Mouse (Mus musculus) kidney, embryonic 16.5 days (tissue): ENCODE results near the gene Pih1d1. TPM values are rescaled to one million over a fixed set of nuclear protein-coding genes. Genes with fewer than 3 reads are reported as not detected.
A peak's percentile ranks its signal among the peaks of the same experiment; 100 is the strongest.
"Not testable (repeated sequence)": the region's sequence is repeated elsewhere in the genome, so short reads cannot be mapped to it uniquely, and the experiment has no call there.

Source experiments
- ATAC-seq: fragments of 200-750 bp; cut with Nextera tagmentation; 2 replicates; pipeline ENCODE4 v1.8.0; 2017; ENCODE audit warnings: moderate TSS enrichment; ENCODE audit not compliant: low FRiP score, low TSS enrichment
- H3K27ac ChIP-seq: fragments of 300-500 bp; sonication (generic); 2 replicates; pipeline ENCODE4 v1.5.1; 2014; ENCODE audit warnings: low read length
- H3K27me3 ChIP-seq: fragments of 300-500 bp; sonication (generic); 2 replicates; pipeline ENCODE4 v1.6.1; 2014; ENCODE audit warnings: low read length, control low read depth, mixed read lengths; ENCODE audit not compliant: insufficient read depth
- H3K36me3 ChIP-seq: fragments of 300-500 bp; sonication (generic); 2 replicates; pipeline ENCODE4 v1.6.1; 2014; ENCODE audit warnings: low read length, control low read depth, mixed read lengths; ENCODE audit not compliant: insufficient read depth
- H3K4me1 ChIP-seq: fragments of 300-500 bp; sonication (generic); 2 replicates; pipeline ENCODE4 v1.6.1; 2014; ENCODE audit warnings: low read length, control low read depth, mixed read lengths; ENCODE audit not compliant: insufficient read depth
- H3K4me2 ChIP-seq: fragments of 300-500 bp; sonication (generic); replicated peaks from 2 replicates; pipeline ENCODE4 v1.6.1; 2014; ENCODE audit warnings: low read depth, low read length
- H3K4me3 ChIP-seq: fragments of 300-500 bp; sonication (generic); 2 replicates; pipeline ENCODE4 v1.5.1; 2014; ENCODE audit warnings: mild to moderate bottlenecking, low read length
- H3K9ac ChIP-seq: fragments of 300-500 bp; sonication (generic); replicated peaks from 2 replicates; pipeline ENCODE4 v1.6.1; 2014; ENCODE audit warnings: low read length
- H3K9me3 ChIP-seq: fragments of 300-500 bp; sonication (generic); 2 replicates; pipeline ENCODE4 v1.6.1; 2016; ENCODE audit warnings: low read length, control low read depth
- WGBS: fragments of 180-500 bp; shearing (Covaris S2); extraction: QIAGEN DNeasy Blood & Tissue Kit; methylation state at CpG from one replicate; pipeline ENCODE4 v1.1.7; 2014; 5-methylcytosine and 5-hydroxymethylcytosine counted together
- polyA plus RNA-seq: library from polyadenylated mRNA; unstranded; fragments of >200 nt; fragmentation: Nextera tagmentation; extraction: Ambion mirVana; gene quantifications from 2 replicates; pipeline ENCODE4 v1.2.1, GENCODE M21; 2015

Gene Pih1d1
- 109 and 112 TPM in 2 replicates for polyA plus RNA-seq

- Histone ChIP-seq H3K36me3 (peaks cover 9% of the 10 kb centered on the region; the same call in 1 of the 2 replicates), H3K9me3 (no peaks in the 10 kb centered on the region), H3K4me3 (peak within 1 kb of the TSS; percentile 77), H3K27me3 (no peaks in the 10 kb centered on the region), H3K4me2 (peak within 1 kb of the TSS; percentile 68), H3K9ac (peak within 1 kb of the TSS; percentile 95), H3K4me1 (peaks cover 30% of the 10 kb centered on the region), H3K27ac (peak within 1 kb of the TSS; percentile 98)
- 3% methylated on average over 69 of the region's 69 CpGs for WGBS
- peak; percentile 94 for ATAC-seq
These were observed at the start of gene Pih1d1, which contains the start of gene Aldh16a1 for GRCm38 (mm10) chr7:45154096-45154992. Pih1d1 (plus strand) TSS chr7:45154303. Aldh16a1 (minus strand) TSS chr7:45154584.

GRCm38 (mm10) chr7:45104941-45105340 is 49.2 kb upstream of the Pih1d1 start:
- 78% methylated on average over 5 of the region's 5 CpGs for WGBS

GRCm38 (mm10) chr7:45105491-45105890 is 48.6 kb upstream of the Pih1d1 start:
- Histone ChIP-seq H3K4me3 (no peak overlapping the region), H3K4me2 (no peak overlapping the region), H3K4me1 (peaks cover 26% of the 10 kb centered on the region), H3K27me3 (no peaks in the 10 kb centered on the region), H3K9me3 (no peaks in the 10 kb centered on the region), H3K9ac (no peak overlapping the region), H3K27ac (no peak overlapping the region), H3K36me3 (no peaks in the 10 kb centered on the region)
- no peak for ATAC-seq
- 65% methylated on average over 8 of the region's 8 CpGs for WGBS

More at GRCm38 (mm10) chr7:45104941-45105340, 49.2 kb upstream of the Pih1d1 start:
- Histone ChIP-seq H3K9me3 (no peaks in the 10 kb centered on the region), H3K9ac (no peak overlapping the region), H3K4me2 (no peak overlapping the region), H3K4me1 (peaks cover 26% of the 10 kb centered on the region), H3K27me3 (no peaks in the 10 kb centered on the region), H3K36me3 (no peaks in the 10 kb centered on the region), H3K27ac (no peak overlapping the region), H3K4me3 (no peak overlapping the region)
- no peak for ATAC-seq

GRCm38 (mm10) chr7:45106441-45106840 is 47.7 kb upstream of the Pih1d1 start:
- no peak for ATAC-seq
- Histone ChIP-seq H3K27ac (no peak overlapping the region), H3K36me3 (no peaks in the 10 kb centered on the region), H3K9me3 (no peaks in the 10 kb centered on the region), H3K9ac (no peak overlapping the region), H3K4me3 (no peak overlapping the region), H3K4me2 (no peak overlapping the region), H3K4me1 (peaks cover 26% of the 10 kb centered on the region), H3K27me3 (no peaks in the 10 kb centered on the region)
- WGBS = 75% methylated on average over 6 of the region's 6 CpGs

- no peaks in the 10 kb centered on the region for H3K27me3 ChIP-seq
- no peaks in the 10 kb centered on the region for H3K36me3 ChIP-seq
- no peak overlapping the region for H3K27ac ChIP-seq
- no peak overlapping the region for H3K4me3 ChIP-seq
- no peak overlapping the region for H3K9ac ChIP-seq
- no peak for ATAC-seq
- 70% methylated on average over 5 of the region's 5 CpGs for whole genome bisulfite sequencing
- H3K4me2 ChIP-seq = no peak overlapping the region
- H3K9me3 ChIP-seq = no peaks in the 10 kb centered on the region
- peaks cover 22% of the 10 kb centered on the region for H3K4me1 ChIP-seq
These were observed 47.0 kb upstream of the Pih1d1 start for GRCm38 (mm10) chr7:45107052-45107645.

- H3K36me3 ChIP-seq, H3K9ac ChIP-seq, ATAC-seq, H3K4me1 ChIP-seq, H3K9me3 ChIP-seq, H3K27ac ChIP-seq, H3K4me3 ChIP-seq, H3K27me3 ChIP-seq, H3K4me2 ChIP-seq: not testable (repeated sequence)
- WGBS = 88% methylated on average over 4 of the region's 4 CpGs
These were observed 44.0 kb upstream of the Pih1d1 start for GRCm38 (mm10) chr7:45110089-45110488.

- no peaks in the 10 kb centered on the region for H3K4me1 ChIP-seq
- no peaks in the 10 kb centered on the region for H3K27me3 ChIP-seq
- no peaks in the 10 kb centered on the region for H3K36me3 ChIP-seq
- no peaks in the 10 kb centered on the region for H3K9me3 ChIP-seq
- no peak overlapping the region for H3K9ac ChIP-seq
- ATAC-seq = no peak
- H3K4me2 ChIP-seq = no peak overlapping the region
- WGBS = 70% methylated on average over 2 of the region's 2 CpGs
- no peak overlapping the region for H3K27ac ChIP-seq
- no peak overlapping the region for H3K4me3 ChIP-seq
These were observed 42.2 kb upstream of the Pih1d1 start for GRCm38 (mm10) chr7:45111940-45112339.

GRCm38 (mm10) chr7:45112529-45112928 is 41.6 kb upstream of the Pih1d1 start:
- no peaks in the 10 kb centered on the region for H3K9me3 ChIP-seq
- ATAC-seq = no peak
- 23% methylated on average over 3 of the region's 3 CpGs for WGBS
- no peaks in the 10 kb centered on the region for H3K27me3 ChIP-seq
- H3K4me1 ChIP-seq = 0 out of 2 replicates have a peak, but pooled peaks cover under 1% of the 10 kb centered on the region
- H3K4me3 ChIP-seq = no peak overlapping the region
- no peak overlapping the region for H3K27ac ChIP-seq
- H3K36me3 ChIP-seq = no peaks in the 10 kb centered on the region
- H3K9ac ChIP-seq = no peak overlapping the region
- no peak overlapping the region for H3K4me2 ChIP-seq

GRCm38 (mm10) chr7:45113476-45113875 is 40.6 kb upstream of the Pih1d1 start:
- Histone ChIP-seq H3K27me3 (no peaks in the 10 kb centered on the region), H3K36me3 (0 out of 2 replicates have a peak, but pooled peaks cover under 1% of the 10 kb centered on the region), H3K4me2 (no peak overlapping the region), H3K9me3 (no peaks in the 10 kb centered on the region), H3K4me1 (0 out of 2 replicates have a peak, but pooled peaks cover 8% of the 10 kb centered on the region), H3K27ac (no peak overlapping the region), H3K4me3 (no peak overlapping the region), H3K9ac (no peak overlapping the region; the same call in 1 of the 2 replicates)
- WGBS = 77% methylated on average over 2 of the region's 2 CpGs
- no peak for ATAC-seq
